Mouse (Mus musculus): ENCODE results near the gene Fxyd3.

GRCm38 (mm10) chr7:31113800-31114199, 37.3 kb upstream of the Fxyd3 start:
- no peak for TF ChIP-seq CTCF (IDR thresholded peaks at IDR 0.05; ENCODE audit: low read depth, low read length)
- no peak for TF ChIP-seq POLR2A (IDR thresholded peaks at IDR 0.05; ENCODE audit: insufficient read depth, low read length)

All from ES-Bruce4 (cell line).